Mouse (Mus musculus): ENCODE results near the gene Nanog. TPM values are rescaled to one million over a fixed set of nuclear protein-coding genes. Genes with fewer than 3 reads are reported as not detected.

Nanog gene
- polyA plus RNA-seq (2015; fragmentation: Nextera tagmentation; extraction: Ambion mirVana) = 0.20 and 0.21 TPM in 2 replicates

DNA sequence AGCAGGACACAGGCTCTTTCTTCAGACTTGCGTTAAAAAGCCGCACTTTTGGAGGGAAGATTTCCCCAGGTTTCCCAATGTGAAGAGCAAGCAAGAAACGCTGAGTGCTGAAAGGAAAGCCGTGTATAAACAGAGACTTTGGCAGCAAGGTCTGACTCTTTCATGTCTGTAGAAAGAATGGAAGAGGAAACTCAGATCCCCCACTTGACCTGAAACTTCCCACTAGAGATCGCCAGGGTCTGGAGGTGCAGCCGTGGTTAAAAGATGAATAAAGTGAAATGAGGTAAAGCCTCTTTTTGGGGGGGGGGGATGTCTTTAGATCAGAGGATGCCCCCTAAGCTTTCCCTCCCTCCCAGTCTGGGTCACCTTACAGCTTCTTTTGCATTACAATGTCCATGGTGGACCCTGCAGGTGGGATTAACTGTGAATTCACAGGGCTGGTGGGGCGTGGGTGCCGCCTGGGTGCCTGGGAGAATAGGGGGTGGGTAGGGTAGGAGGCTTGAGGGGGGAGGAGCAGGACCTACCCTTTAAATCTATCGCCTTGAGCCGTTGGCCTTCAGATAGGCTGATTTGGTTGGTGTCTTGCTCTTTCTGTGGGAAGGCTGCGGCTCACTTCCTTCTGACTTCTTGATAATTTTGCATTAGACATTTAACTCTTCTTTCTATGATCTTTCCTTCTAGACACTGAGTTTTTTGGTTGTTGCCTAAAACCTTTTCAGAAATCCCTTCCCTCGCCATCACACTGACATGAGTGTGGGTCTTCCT is at the start of gene Nanog:
Nanog (plus strand) TSS at position 454 of the 765 bp plus-strand sequence.
- H3K36me3 ChIP-seq = no peaks in the 10 kb centered on the region
- WGBS = 25% methylated on average over 12 of the region's 12 CpGs
- ATAC-seq = no peak

DNA sequence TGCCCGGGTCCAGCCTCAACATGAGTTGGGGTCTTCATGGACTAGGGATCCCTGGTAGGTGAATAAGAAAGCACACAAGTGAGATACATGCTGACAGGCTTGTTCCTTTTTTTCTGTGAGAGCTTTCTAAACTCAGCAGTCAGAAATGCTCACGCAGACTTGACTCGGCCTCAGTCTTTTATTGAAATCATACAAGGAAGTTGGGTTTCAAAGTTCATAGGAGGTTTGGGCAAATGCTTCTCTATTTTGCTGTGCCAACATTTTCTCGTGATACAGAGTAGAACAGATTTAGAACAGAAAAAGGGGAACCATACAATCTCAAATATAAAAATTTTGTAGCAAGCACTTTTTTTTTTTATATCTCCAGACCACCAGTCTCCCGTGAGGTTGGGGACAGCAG is 49.7 kb upstream of the Nanog start:
- Histone ChIP-seq H3K36me3 (no peaks in the 10 kb centered on the region), H3K4me2 (replicated peaks) (no peak overlapping the region), H3K27ac (no peak overlapping the region), H3K9me3 (no peaks in the 10 kb centered on the region), H3K27me3 (replicated peaks) (no peaks in the 10 kb centered on the region), H3K9ac (no peak overlapping the region), H3K4me1 (replicated peaks) (peaks cover 1% of the 10 kb centered on the region; the same call in 1 of the 2 replicates), H3K4me3 (replicated peaks) (no peak overlapping the region)
- 74% methylated on average over 5 of the region's 5 CpGs for WGBS
- no peak for ATAC-seq

More for the DNA sequence above, at the start of gene Nanog:
- Histone ChIP-seq H3K4me3 (replicated peaks) (no peak within 1 kb of the TSS), H3K4me1 (replicated peaks) (no peaks in the 10 kb centered on the region), H3K27ac (no peak within 1 kb of the TSS), H3K27me3 (replicated peaks) (no peaks in the 10 kb centered on the region), H3K9ac (no peak within 1 kb of the TSS), H3K4me2 (replicated peaks) (no peak within 1 kb of the TSS), H3K9me3 (no peaks in the 10 kb centered on the region)

DNA sequence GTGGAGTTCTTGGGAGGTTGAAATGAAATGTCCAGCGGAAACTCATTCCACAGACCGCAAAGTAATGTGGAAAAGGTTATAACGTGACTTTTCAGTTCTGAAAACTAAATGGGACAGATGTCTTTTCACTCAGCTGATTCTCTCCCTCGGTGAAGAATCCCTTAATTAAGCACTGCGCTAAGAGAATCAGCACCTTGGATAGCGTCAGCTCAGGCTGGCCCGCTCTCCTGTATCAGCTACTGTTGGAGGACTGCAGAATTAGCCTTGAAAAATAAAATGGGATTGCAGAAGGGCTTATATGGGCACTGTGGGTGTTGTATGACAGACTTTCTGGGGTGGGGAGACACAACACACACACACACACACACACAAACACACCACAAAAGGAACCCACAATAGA is 47.7 kb upstream of the Nanog start:
- no peak for ATAC-seq
- Histone ChIP-seq H3K27ac (no peak overlapping the region), H3K9me3 (no peaks in the 10 kb centered on the region), H3K4me2 (replicated peaks) (no peak overlapping the region), H3K4me3 (replicated peaks) (no peak overlapping the region), H3K4me1 (replicated peaks) (peaks cover 13% of the 10 kb centered on the region; the same call in 1 of the 2 replicates), H3K27me3 (replicated peaks) (no peaks in the 10 kb centered on the region), H3K36me3 (no peaks in the 10 kb centered on the region), H3K9ac (no peak overlapping the region)
- WGBS = 15% methylated on average over 7 of the region's 7 CpGs

DNA sequence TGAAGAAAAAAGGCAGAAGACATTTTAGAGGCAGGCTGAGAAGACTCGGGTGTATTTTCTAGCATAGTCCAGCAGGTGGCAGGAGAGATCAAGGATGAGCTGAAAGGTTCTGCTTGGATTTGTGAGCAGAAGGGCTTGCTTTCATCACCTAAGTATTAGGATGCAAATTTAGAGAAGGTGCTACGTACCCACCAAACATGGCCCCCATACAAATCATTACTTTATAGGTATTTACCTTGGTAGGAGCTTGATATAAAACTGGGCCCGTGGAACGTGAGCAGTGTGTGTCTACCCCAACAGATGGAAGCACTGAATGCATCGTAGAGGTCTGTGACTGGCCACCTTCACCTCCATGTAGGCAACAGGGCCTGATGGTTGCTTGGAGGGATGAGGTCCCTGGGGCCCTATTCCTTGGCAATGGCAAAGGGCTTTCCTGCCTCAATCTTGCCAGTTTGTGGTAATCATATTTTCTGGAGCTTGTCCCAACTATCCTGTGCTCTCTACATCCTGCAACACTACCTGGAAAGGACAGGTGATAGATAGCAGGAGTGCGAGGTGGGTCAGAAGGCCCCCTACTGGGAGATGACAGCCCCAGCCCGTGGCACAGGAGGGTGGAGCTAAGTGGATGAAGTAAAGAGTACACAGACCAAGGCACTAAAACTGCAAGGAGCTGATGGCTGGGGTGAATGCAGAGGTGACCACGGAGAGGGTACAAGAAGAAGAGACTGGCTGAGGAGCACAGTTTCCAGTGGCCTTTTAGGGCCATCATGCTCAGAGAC is 46.5 kb upstream of the Nanog start:
- Histone ChIP-seq H3K4me1 (replicated peaks) (peaks cover 13% of the 10 kb centered on the region; the same call in 1 of the 2 replicates), H3K9me3 (no peaks in the 10 kb centered on the region), H3K27ac (no peak overlapping the region), H3K36me3 (no peaks in the 10 kb centered on the region), H3K9ac (no peak overlapping the region), H3K4me2 (replicated peaks) (no peak overlapping the region), H3K27me3 (replicated peaks) (no peaks in the 10 kb centered on the region), H3K4me3 (replicated peaks) (no peak overlapping the region)
- ATAC-seq = no peak
- 39% methylated on average over 8 of the region's 8 CpGs for WGBS

DNA sequence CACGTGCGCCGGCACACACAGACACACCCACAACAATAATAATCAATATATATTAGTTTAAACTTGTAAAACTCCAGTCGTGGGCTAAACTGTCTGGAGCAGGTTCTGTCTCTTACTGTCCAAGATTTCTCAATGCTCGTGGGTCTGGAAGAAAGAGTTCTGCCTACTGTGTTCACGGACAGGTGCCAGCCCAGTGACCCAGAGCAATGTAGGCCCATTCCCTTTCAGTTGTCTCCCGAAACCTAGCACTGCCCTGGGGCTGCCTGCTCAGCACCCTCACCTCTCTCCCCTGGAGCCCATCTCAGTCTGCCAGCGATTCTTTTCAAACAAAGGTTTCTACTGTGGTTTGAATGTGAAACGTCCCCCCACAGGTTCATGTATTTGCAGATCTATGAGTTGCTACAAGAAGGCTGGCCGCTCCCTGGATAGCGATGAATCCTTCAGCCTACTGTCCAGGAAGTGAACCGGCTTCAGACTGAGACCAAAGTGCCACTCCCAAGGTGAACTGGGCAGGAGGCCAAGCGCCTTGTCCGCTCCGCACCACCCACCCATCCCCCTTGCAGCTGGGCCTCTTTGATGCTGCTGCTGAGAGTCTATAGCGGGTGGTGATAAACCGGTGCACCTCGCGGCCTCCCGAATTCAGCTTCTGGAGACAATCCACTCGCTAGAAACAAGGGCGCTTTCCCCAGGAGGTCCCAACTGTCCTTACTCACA is 44.6 kb upstream of the Nanog start:
- 26% methylated on average over 22 of the region's 22 CpGs for WGBS
- Histone ChIP-seq H3K36me3 (no peaks in the 10 kb centered on the region), H3K27me3 (replicated peaks) (no peaks in the 10 kb centered on the region), H3K27ac (no peak overlapping the region), H3K4me3 (replicated peaks) (no peak overlapping the region), H3K9ac (no peak overlapping the region), H3K4me1 (replicated peaks) (peaks cover 13% of the 10 kb centered on the region; the same call in 1 of the 2 replicates), H3K9me3 (no peaks in the 10 kb centered on the region), H3K4me2 (replicated peaks) (0 out of 2 replicates have a peak overlapping the region, but pooled peaks have one; percentile 10)
- ATAC-seq = peak; percentile 74

DNA sequence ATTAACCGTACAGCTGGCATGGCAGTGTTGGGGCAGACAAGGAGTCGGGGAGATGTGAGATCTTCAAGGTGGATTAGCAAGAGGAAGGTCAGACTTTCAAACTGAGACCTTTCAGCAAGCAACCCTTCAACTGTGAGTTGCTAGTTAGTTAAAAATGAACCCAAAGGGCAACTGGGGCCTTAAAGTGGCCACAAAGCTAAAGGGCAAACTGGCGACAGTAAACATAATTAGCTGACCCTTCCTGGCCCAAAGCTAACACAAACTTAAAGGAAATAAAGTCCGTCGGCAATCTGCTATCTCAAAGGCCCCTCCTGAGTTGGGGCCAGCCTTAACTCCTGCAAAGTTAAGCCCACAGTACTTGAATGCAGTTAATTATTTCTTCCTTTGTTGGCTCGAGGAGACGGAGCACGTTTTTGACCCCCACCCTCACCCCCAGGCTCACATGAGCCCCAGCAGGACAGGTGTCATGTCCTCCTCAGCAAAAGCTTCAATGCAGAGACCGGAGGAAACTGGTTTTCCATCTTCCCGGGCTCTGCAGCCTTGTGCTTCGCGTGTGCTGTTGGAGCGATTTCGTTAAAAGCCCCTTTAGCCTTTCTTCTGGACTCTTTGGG is 43.6 kb upstream of the Nanog start:
- peak; percentile 24; the same call in 1 of the 2 replicates for ATAC-seq
- Histone ChIP-seq H3K9me3 (no peaks in the 10 kb centered on the region), H3K27me3 (replicated peaks) (no peaks in the 10 kb centered on the region), H3K27ac (no peak overlapping the region), H3K4me1 (replicated peaks) (peaks cover 13% of the 10 kb centered on the region; the same call in 1 of the 2 replicates), H3K4me2 (replicated peaks) (no peak overlapping the region), H3K4me3 (replicated peaks) (no peak overlapping the region), H3K36me3 (no peaks in the 10 kb centered on the region), H3K9ac (no peak overlapping the region)
- WGBS = 34% methylated on average over 14 of the region's 14 CpGs

DNA sequence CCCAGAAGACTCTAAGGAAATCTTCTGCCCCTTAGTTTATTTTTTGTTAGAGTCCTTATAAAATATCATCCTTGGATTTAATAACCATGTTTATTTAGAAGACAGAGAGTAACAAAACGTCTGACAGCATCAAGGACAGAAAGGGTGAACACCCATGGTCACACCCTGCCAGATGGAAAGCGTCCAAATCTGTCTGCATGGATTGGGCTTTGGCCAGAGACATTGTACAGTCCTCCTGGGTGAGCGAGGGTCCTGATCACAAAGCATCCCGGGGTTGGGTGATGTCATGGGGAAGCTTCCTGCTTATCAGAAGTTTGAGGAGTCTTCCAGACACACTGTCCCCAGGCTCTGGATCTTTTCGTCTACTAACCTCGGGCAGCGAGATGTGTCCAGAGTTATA is 41.4 kb upstream of the Nanog start:
- 36% methylated on average over 7 of the region's 7 CpGs for WGBS
- Histone ChIP-seq H3K9ac (no peak overlapping the region), H3K4me1 (replicated peaks) (peaks cover 13% of the 10 kb centered on the region; the same call in 1 of the 2 replicates), H3K27me3 (replicated peaks) (no peaks in the 10 kb centered on the region), H3K36me3 (no peaks in the 10 kb centered on the region), H3K4me2 (replicated peaks) (no peak overlapping the region), H3K4me3 (replicated peaks) (no peak overlapping the region), H3K27ac (no peak overlapping the region), H3K9me3 (no peaks in the 10 kb centered on the region)
- ATAC-seq = no peak

DNA sequence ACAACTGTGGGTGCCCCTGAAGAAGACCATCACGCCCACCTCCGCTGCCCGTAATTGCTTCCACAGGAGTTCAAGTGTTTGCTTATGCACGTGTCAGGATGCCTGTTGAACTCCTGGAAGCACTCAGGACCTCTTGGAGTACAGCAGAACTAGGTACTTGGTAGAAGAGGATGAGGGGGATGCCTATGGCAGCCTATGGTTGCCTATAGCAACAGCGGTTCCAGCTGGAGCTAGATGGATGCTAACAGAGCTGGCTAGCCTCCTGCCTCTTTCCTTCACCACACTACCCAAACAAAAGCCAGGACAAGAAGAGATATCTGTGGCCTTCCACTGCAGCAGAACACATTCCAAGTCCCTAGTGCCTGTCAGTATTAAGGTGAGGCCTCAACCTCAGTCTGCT is 39.6 kb upstream of the Nanog start:
- 78% methylated on average over 5 of the region's 5 CpGs for WGBS
- Histone ChIP-seq H3K36me3 (no peaks in the 10 kb centered on the region), H3K27me3 (replicated peaks) (no peaks in the 10 kb centered on the region), H3K4me2 (replicated peaks) (no peak overlapping the region), H3K4me3 (replicated peaks) (no peak overlapping the region), H3K9me3 (no peaks in the 10 kb centered on the region), H3K4me1 (replicated peaks) (peaks cover 11% of the 10 kb centered on the region; the same call in 1 of the 2 replicates), H3K9ac (no peak overlapping the region), H3K27ac (no peak overlapping the region)
- ATAC-seq = no peak

DNA sequence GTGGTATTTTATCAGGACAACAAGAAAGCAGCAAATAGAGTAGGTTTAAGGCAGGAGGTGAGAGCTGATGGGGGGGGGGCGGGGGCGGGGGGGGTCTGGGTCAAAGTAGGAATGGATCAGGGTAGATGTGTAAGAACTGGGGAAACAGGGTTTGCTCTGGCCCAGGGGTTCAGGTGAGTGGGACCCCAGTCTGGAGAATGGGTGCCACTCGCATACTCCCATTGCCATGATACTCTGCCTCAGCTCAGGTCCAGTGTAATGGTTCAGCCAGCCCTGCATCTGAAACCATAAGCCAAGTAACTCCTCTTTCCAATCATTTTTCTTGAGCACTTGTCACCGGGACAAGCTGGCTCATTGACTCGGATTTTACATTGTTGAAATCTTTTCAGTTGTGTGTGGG is 38.5 kb upstream of the Nanog start:
- Histone ChIP-seq H3K27me3 (replicated peaks) (no peaks in the 10 kb centered on the region), H3K27ac (no peak overlapping the region), H3K9me3 (no peaks in the 10 kb centered on the region), H3K4me1 (replicated peaks) (0 out of 2 replicates have a peak, but pooled peaks cover 2% of the 10 kb centered on the region), H3K4me3 (replicated peaks) (no peak overlapping the region), H3K9ac (no peak overlapping the region), H3K4me2 (replicated peaks) (no peak overlapping the region), H3K36me3 (no peaks in the 10 kb centered on the region)
- WGBS = 70% methylated on average over 5 of the region's 5 CpGs
- no peak for ATAC-seq

DNA sequence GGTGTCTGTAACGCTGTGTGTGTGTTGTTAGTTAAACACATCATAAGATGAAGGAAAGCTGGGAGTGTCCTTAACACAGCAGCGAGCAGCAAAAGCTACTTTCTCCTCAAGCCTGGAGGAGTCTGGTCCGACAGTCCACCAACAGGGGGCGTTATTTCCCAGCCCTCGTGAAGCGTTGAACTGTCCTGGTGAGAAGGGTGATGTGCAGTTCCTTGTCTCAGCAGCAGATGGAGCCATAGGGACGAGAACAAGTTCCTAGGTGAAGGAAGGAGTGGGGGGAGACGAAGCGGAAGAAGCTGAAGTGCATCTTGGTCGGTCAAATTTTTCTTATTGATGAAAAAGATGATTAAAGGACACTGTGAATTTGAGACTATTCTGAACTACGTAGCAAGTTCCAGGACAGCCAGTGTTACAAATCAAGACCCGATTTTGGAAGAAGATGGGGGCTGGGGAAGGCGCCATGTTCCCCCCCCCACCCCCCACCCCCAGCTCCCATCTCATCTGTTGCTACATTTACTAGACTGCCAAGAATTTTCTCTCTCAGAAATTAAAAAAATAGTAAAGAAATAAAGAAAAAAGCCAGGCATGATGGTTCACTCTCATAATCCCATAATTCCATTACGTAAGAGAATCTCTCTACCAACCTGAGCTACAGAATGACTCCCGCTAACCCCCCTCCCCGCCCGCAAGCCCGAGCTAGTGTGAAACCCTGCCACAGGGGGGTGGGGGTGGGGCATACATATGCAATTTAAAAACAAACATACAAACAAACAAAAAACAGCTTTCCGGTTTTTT is 37.7 kb upstream of the Nanog start:
- Histone ChIP-seq H3K9ac (0 out of 2 replicates have a peak overlapping the region, but pooled peaks have one; percentile 26), H3K27me3 (replicated peaks) (no peaks in the 10 kb centered on the region), H3K4me2 (replicated peaks) (peak overlapping the region; percentile 61), H3K36me3 (no peaks in the 10 kb centered on the region), H3K27ac (no peak overlapping the region), H3K4me1 (replicated peaks) (no peaks in the 10 kb centered on the region), H3K9me3 (no peaks in the 10 kb centered on the region), H3K4me3 (replicated peaks) (peak overlapping the region; percentile 31)
- 7% methylated on average over 19 of the region's 19 CpGs for WGBS
- ATAC-seq = peak; percentile 87

DNA sequence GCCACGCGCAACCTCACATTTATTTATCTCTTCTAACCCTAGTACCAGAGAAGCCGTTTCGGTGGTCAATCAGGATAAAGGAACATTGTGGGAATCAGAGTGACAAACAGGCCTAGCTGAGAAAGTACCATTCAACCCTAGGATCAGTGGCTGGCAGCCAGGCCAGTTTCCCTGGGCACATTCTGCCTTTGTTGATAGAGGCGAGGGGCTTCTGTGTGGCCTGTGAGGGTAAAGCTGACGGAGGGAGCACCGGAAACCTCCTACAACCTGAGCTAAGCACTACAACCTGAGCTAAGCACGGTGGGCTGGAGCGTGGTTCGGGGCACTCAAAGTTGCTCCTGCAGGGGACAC is 37.1 kb upstream of the Nanog start:
- H3K9ac ChIP-seq = no peak overlapping the region
- no peaks in the 10 kb centered on the region for H3K4me1 ChIP-seq (replicated peaks)
- H3K4me3 ChIP-seq (replicated peaks) = 0 out of 2 replicates have a peak overlapping the region, but pooled peaks have one; percentile 31
- no peaks in the 10 kb centered on the region for H3K36me3 ChIP-seq
- WGBS = 34% methylated on average over 10 of the region's 10 CpGs
- no peaks in the 10 kb centered on the region for H3K9me3 ChIP-seq
- H3K27ac ChIP-seq = no peak overlapping the region
- no peak for ATAC-seq
- H3K4me2 ChIP-seq (replicated peaks) = peak overlapping the region; percentile 61
- H3K27me3 ChIP-seq (replicated peaks) = no peaks in the 10 kb centered on the region
